Mouse (Mus musculus): ENCODE measurements at regions not wholly inside any gene's neighbourhood (a gene's known extent, or its start where the extent isn't known, plus 50 kb on each side); places are given as distances from the start of the nearest gene placed in this dataset.

DNA sequence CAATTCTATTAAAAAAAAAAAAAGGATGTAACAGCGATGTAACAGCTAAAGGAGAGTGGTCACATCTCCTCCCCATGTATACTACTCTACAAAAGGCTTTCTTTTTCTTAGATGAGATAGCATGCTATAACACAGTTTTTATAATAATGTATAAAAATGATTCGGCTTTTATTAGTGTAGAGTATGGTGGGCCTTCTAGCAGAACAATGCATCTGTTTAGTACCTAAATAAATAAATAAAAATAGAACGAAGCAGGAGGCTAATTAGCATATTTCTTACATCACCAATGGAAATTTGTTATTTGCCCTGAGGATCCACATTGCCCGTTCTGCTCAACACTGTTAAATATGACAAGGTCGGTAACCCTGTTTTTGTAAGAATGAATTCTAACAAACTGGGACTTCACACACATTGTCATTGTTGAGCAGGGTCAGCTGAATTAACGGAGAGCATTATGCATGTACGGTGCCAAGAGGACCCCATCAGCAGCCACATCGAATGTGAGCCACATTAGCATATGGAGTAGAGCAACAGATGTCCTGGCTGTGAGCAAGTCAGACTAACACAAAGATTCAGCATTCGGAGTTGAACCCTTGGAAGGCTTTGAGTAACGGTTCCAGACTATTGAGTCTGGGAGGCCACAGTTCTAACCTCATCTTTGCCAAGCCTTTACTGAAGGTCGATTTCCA is 117.4 kb upstream of the Sem1 start:
- no peak overlapping the region for H3K9ac ChIP-seq (ENCODE audit: control insufficient read depth, low read depth, low read length, poor library complexity, severe bottlenecking)
- no peaks in the 10 kb centered on the region for H3K27me3 ChIP-seq (ENCODE audit: control insufficient read depth in 1 of 2, insufficient read depth in 2 of 2, low read length in 2 of 2)
- H3K79me2 ChIP-seq (ENCODE audit: control insufficient read depth, insufficient read depth, low read length, poor library complexity): no peaks in the 10 kb centered on the region
- no peak overlapping the region for H3K4me3 ChIP-seq (ENCODE audit: control insufficient read depth in 1 of 2, insufficient read depth in 1 of 2, low read depth in 2 of 2, low read length in 2 of 2)
- no peaks in the 10 kb centered on the region for H3K4me1 ChIP-seq (ENCODE audit: control insufficient read depth in 1 of 2, insufficient read depth in 2 of 2, low read length in 2 of 2)
- DNase-seq (ENCODE audit: low read depth, low spot score): no peak
- H3K27ac ChIP-seq (ENCODE audit: control insufficient read depth, low read depth, low read length): no peak overlapping the region
- TF ChIP-seq TBP (IDR thresholded peaks at IDR 0.05; ENCODE audit: low read depth, low read length) (no peak), MAFK (IDR thresholded peaks at IDR 0.05; ENCODE audit: borderline replicate concordance, low read depth, low read length) (no peak), MYC (IDR thresholded peaks at IDR 0.05; ENCODE audit: low read depth, low read length) (no peak), SIN3A (IDR thresholded peaks at IDR 0.05; ENCODE audit: low read length) (no peak), NRF1 (IDR thresholded peaks at IDR 0.05; ENCODE audit: insufficient read depth, low read depth, low read length, poor library complexity, severe bottlenecking) (no peak), SMC3 (IDR thresholded peaks at IDR 0.05; ENCODE audit: low read depth, low read length) (no peak), CTCF (IDR thresholded peaks at IDR 0.05 in 2 of 3, conservative IDR thresholded peaks at IDR 0.05 in 1 of 3; ENCODE audit: control insufficient read depth in 1 of 3, insufficient read depth in 1 of 3, low read depth in 2 of 3, low read length in 3 of 3, poor library complexity in 1 of 3, severe bottlenecking in 1 of 3) (no peak), ZNF384 (IDR thresholded peaks at IDR 0.05; ENCODE audit: low read depth, low read length) (no peak), RCOR1 (IDR thresholded peaks at IDR 0.05; ENCODE audit: low read depth, low read length) (no peak), ZMIZ1 (IDR thresholded peaks at IDR 0.05; ENCODE audit: low read depth, low read length) (no peak), CHD1 (IDR thresholded peaks at IDR 0.05; ENCODE audit: low read depth, low read length) (no peak)
- no peaks in the 10 kb centered on the region for H3K36me3 ChIP-seq (ENCODE audit: control insufficient read depth in 1 of 2, insufficient read depth in 2 of 2, low read length in 2 of 2)
- no peaks in the 10 kb centered on the region for H3K9me3 ChIP-seq (replicated peaks; ENCODE audit: insufficient read depth, low read length)

DNA sequence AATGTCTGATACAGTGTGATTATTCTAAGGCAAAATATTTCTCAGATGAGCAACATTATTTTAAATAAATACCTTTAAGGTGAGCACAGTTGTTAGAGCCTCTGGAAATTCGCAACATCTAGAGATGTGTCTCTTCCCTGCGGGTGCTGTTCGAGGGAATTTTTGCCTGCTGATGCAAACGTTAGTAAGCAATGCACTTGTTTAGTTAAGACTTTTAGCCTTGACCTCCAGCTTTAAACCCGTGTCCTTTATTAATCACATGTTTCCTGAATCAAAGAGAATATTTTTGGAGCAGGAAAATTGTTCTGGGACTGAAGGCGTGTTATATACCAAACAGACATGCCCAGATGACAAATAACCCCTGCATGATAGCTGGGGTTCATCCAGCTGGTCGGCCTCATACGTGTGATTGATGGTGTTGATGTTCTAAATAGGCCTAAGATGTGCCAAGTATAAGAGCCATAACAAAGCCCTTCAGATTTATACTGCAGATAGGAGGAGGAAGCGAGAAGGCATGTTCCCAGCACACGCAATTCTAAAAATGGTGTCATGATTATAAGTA is 119.0 kb upstream of the Sem1 start:
- Histone ChIP-seq H3K27me3 (ENCODE audit: control insufficient read depth in 1 of 2, insufficient read depth in 2 of 2, low read length in 2 of 2) (no peaks in the 10 kb centered on the region), H3K79me2 (ENCODE audit: control insufficient read depth, insufficient read depth, low read length, poor library complexity) (no peaks in the 10 kb centered on the region), H3K36me3 (ENCODE audit: control insufficient read depth in 1 of 2, insufficient read depth in 2 of 2, low read length in 2 of 2) (no peaks in the 10 kb centered on the region), H3K27ac (ENCODE audit: control insufficient read depth, low read depth, low read length) (no peak overlapping the region), H3K4me1 (ENCODE audit: control insufficient read depth in 1 of 2, insufficient read depth in 2 of 2, low read length in 2 of 2) (no peaks in the 10 kb centered on the region), H3K4me3 (ENCODE audit: control insufficient read depth in 1 of 2, insufficient read depth in 1 of 2, low read depth in 2 of 2, low read length in 2 of 2) (no peak overlapping the region), H3K9me3 (replicated peaks; ENCODE audit: insufficient read depth, low read length) (no peaks in the 10 kb centered on the region), H3K9ac (ENCODE audit: control insufficient read depth, low read depth, low read length, poor library complexity, severe bottlenecking) (no peak overlapping the region)
- TF ChIP-seq MEF2A (IDR thresholded peaks at IDR 0.05; ENCODE audit: extremely low read depth, insufficient replicate concordance, low read depth, low read length, poor library complexity, severe bottlenecking) (no peak), MXI1 (IDR thresholded peaks at IDR 0.05; ENCODE audit: low read depth, low read length) (no peak), KAT2A (conservative IDR thresholded peaks at IDR 0.05; ENCODE audit: low read depth, low read length) (no peak), RAD21 (IDR thresholded peaks at IDR 0.05; ENCODE audit: low read depth, low read length) (no peak), MAX (IDR thresholded peaks at IDR 0.05; ENCODE audit: low read length) (no peak), POLR2A (IDR thresholded peaks at IDR 0.05; ENCODE audit: control insufficient read depth in 1 of 2, insufficient read depth in 1 of 2, low read depth in 1 of 2, low read length in 2 of 2, poor library complexity in 1 of 2) (no peak), RCOR1 (IDR thresholded peaks at IDR 0.05; ENCODE audit: low read depth, low read length) (no peak)
- DNase-seq (ENCODE audit: low read depth, low spot score): no peak
